Mouse (Mus musculus) heart, embryonic 11.5 days (tissue): Measurements from ENCODE around the gene Kcnab1. TPM values are rescaled to one million over a fixed set of nuclear protein-coding genes. Genes with fewer than 3 reads are reported as not detected.

ENCODE experiments used
- ATAC-seq: fragments of 200-750 bp; cut with Nextera tagmentation; replicated peaks from 2 replicates; pipeline ENCODE4 v1.8.0; 2017; ENCODE audit warnings: moderate library complexity; ENCODE audit not compliant: insufficient number of reproducible peaks, low FRiP score, low TSS enrichment
- H3K27ac ChIP-seq: fragments of 300-500 bp; sonication (generic); 2 replicates; pipeline ENCODE4 v1.5.1; 2014; ENCODE audit warnings: mild to moderate bottlenecking, low read depth, low read length
- H3K27me3 ChIP-seq: fragments of 300-500 bp; sonication (generic); 2 replicates; pipeline ENCODE4 v1.6.1; 2014; ENCODE audit warnings: mild to moderate bottlenecking, low read length, mixed read lengths; ENCODE audit not compliant: control insufficient read depth, insufficient read depth
- H3K36me3 ChIP-seq: fragments of 300-500 bp; sonication (generic); 2 replicates; pipeline ENCODE4 v1.6.1; 2014; ENCODE audit warnings: mild to moderate bottlenecking, low read length, moderate library complexity, mixed read lengths; ENCODE audit not compliant: control insufficient read depth, insufficient read depth
- H3K4me1 ChIP-seq: fragments of 300-500 bp; sonication (generic); 2 replicates; pipeline ENCODE4 v1.6.1; 2014; ENCODE audit warnings: low read length; ENCODE audit not compliant: control insufficient read depth, insufficient read depth
- H3K4me2 ChIP-seq: fragments of 300-500 bp; sonication (generic); 2 replicates; pipeline ENCODE4 v1.6.1; 2014; ENCODE audit warnings: mild to moderate bottlenecking, moderate library complexity
- H3K4me3 ChIP-seq: fragments of 300-500 bp; sonication (generic); 2 replicates; pipeline ENCODE4 v1.5.1; 2014; ENCODE audit warnings: low read depth, low read length
- H3K9ac ChIP-seq: fragments of 300-500 bp; sonication (generic); 2 replicates; pipeline ENCODE4 v1.6.1; 2014; ENCODE audit warnings: mild to moderate bottlenecking, low read depth, low read length, moderate library complexity
- H3K9me3 ChIP-seq: fragments of 300-500 bp; sonication (generic); replicated peaks from 2 replicates; pipeline ENCODE4 v1.6.1; 2016; ENCODE audit warnings: low read length; ENCODE audit not compliant: control insufficient read depth
- WGBS: fragments of 180-500 bp; shearing (Covaris S2); extraction: QIAGEN DNeasy Blood & Tissue Kit; methylation state at CpG from one replicate; pipeline ENCODE4 v1.1.7; 2014; ENCODE audit not compliant: insufficient replicate concordance; 5-methylcytosine and 5-hydroxymethylcytosine counted together
- polyA plus RNA-seq: library from polyadenylated mRNA; unstranded; fragments of >200 nt; fragmentation: Nextera tagmentation; extraction: Ambion mirVana; gene quantifications from 2 replicates; pipeline ENCODE4 v1.2.1, GENCODE M21; 2014

Kcnab1 gene
- polyA plus RNA-seq, 1 experiment from 2014 or later: 2.7 TPM

GRCm38 (mm10) chr3:65315837-65316236, 206.7 kb downstream of the Kcnab1 start:
- Histone ChIP-seq H3K4me2 (no peak overlapping the region), H3K4me3 (no peak overlapping the region), H3K9ac (no peak overlapping the region), H3K27ac (no peak overlapping the region), H3K27me3 (no peaks in the 10 kb centered on the region), H3K4me1 (no peaks in the 10 kb centered on the region), H3K36me3 (no peaks in the 10 kb centered on the region), H3K9me3 (no peaks in the 10 kb centered on the region)
- WGBS: 78% methylated on average over 6 of the region's 6 CpGs
- ATAC-seq: no peak

- Histone ChIP-seq H3K36me3 (no peaks in the 10 kb centered on the region), H3K27ac (no peak overlapping the region), H3K27me3 (no peaks in the 10 kb centered on the region), H3K9ac (no peak overlapping the region), H3K4me1 (no peaks in the 10 kb centered on the region), H3K4me3 (no peak overlapping the region), H3K4me2 (no peak overlapping the region), H3K9me3 (no peaks in the 10 kb centered on the region)
- no peak for ATAC-seq
Measured at GRCm38 (mm10) chr3:65316738-65317137, 207.6 kb downstream of the Kcnab1 start.

GRCm38 (mm10) chr3:65317876-65318537, 208.8 kb downstream of the Kcnab1 start:
- no peak for ATAC-seq
- no peak overlapping the region for H3K4me3 ChIP-seq
- WGBS: 31% methylated on average over 10 of the region's 10 CpGs
- H3K4me1 ChIP-seq: no peaks in the 10 kb centered on the region
- H3K27ac ChIP-seq: no peak overlapping the region
- no peak overlapping the region for H3K9ac ChIP-seq
- no peaks in the 10 kb centered on the region for H3K9me3 ChIP-seq
- H3K27me3 ChIP-seq: no peaks in the 10 kb centered on the region
- no peak overlapping the region for H3K4me2 ChIP-seq
- no peaks in the 10 kb centered on the region for H3K36me3 ChIP-seq

GRCm38 (mm10) chr3:65319248-65320008, 210.2 kb downstream of the Kcnab1 start:
- Histone ChIP-seq H3K4me1 (no peaks in the 10 kb centered on the region), H3K9me3 (no peaks in the 10 kb centered on the region), H3K4me2 (no peak overlapping the region), H3K27ac (no peak overlapping the region), H3K9ac (no peak overlapping the region), H3K27me3 (no peaks in the 10 kb centered on the region), H3K36me3 (no peaks in the 10 kb centered on the region), H3K4me3 (no peak overlapping the region)
- no peak for ATAC-seq
- WGBS: 70% methylated on average over 7 of the region's 7 CpGs

- H3K4me3 ChIP-seq: no peak overlapping the region
- no peaks in the 10 kb centered on the region for H3K9me3 ChIP-seq
- H3K4me2 ChIP-seq: no peak overlapping the region
- WGBS: 78% methylated on average over 4 of the region's 4 CpGs
- no peaks in the 10 kb centered on the region for H3K36me3 ChIP-seq
- no peak overlapping the region for H3K27ac ChIP-seq
- no peaks in the 10 kb centered on the region for H3K4me1 ChIP-seq
- no peak for ATAC-seq
- H3K9ac ChIP-seq: no peak overlapping the region
- no peaks in the 10 kb centered on the region for H3K27me3 ChIP-seq
Measured at GRCm38 (mm10) chr3:65320990-65321389, 211.8 kb downstream of the Kcnab1 start.

GRCm38 (mm10) chr3:65321981-65322779, 213.0 kb downstream of the Kcnab1 start:
- WGBS: 84% methylated on average over 14 of the region's 14 CpGs
- Histone ChIP-seq H3K27me3 (no peaks in the 10 kb centered on the region), H3K4me3 (no peak overlapping the region), H3K27ac (no peak overlapping the region), H3K36me3 (no peaks in the 10 kb centered on the region), H3K9me3 (no peaks in the 10 kb centered on the region), H3K4me2 (no peak overlapping the region), H3K4me1 (no peaks in the 10 kb centered on the region), H3K9ac (no peak overlapping the region)
- no peak for ATAC-seq

GRCm38 (mm10) chr3:65325254-65325653, 216.1 kb downstream of the Kcnab1 start:
- WGBS: 69% methylated on average over 3 of the region's 3 CpGs
- Histone ChIP-seq H3K4me1 (no peaks in the 10 kb centered on the region), H3K27me3 (no peaks in the 10 kb centered on the region), H3K27ac (no peak overlapping the region), H3K9me3 (no peaks in the 10 kb centered on the region), H3K36me3 (no peaks in the 10 kb centered on the region), H3K4me2 (no peak overlapping the region), H3K4me3 (no peak overlapping the region), H3K9ac (no peak overlapping the region)
- ATAC-seq: no peak

GRCm38 (mm10) chr3:65328814-65329213, 219.6 kb downstream of the Kcnab1 start:
- Histone ChIP-seq H3K27ac (no peak overlapping the region), H3K4me1 (no peaks in the 10 kb centered on the region), H3K36me3 (no peaks in the 10 kb centered on the region), H3K9ac (no peak overlapping the region), H3K4me3 (no peak overlapping the region), H3K9me3 (no peaks in the 10 kb centered on the region), H3K4me2 (no peak overlapping the region), H3K27me3 (no peaks in the 10 kb centered on the region)
- 62% methylated on average over 4 of the region's 4 CpGs for WGBS
- no peak for ATAC-seq
